Mouse (Mus musculus): ENCODE measurements around the gene Il17f. TPM values are rescaled to one million over a fixed set of nuclear protein-coding genes. Genes with fewer than 3 reads are reported as not detected.
"Not testable (repeated sequence)": the region's sequence is repeated elsewhere in the genome, so short reads cannot be mapped to it uniquely, and the experiment has no call there.

Il17f gene
- polyA plus RNA-seq (2014; fragmentation: Nextera tagmentation; extraction: Ambion mirVana) = not detected in 2 replicates

GRCm38 (mm10) chr1:20790517-20790916, at the start of gene Il17f:
TSS of gene Il17f (minus strand) at chr1:20790617.
- H3K4me2 ChIP-seq; H3K27ac ChIP-seq (ENCODE audit: low read depth); H3K9ac ChIP-seq; H3K36me3 ChIP-seq (ENCODE audit: insufficient read depth); H3K9me3 ChIP-seq (ENCODE audit: low read depth, low read length); H3K4me1 ChIP-seq (ENCODE audit: insufficient read depth); H3K27me3 ChIP-seq (ENCODE audit: insufficient read depth, low read length); DNase-seq; ATAC-seq (ENCODE audit: insufficient read depth); H3K4me3 ChIP-seq (ENCODE audit: low read depth, low read length): not testable (repeated sequence)
- WGBS = 77% methylated on average over 1 of the region's 1 CpGs

DNA sequence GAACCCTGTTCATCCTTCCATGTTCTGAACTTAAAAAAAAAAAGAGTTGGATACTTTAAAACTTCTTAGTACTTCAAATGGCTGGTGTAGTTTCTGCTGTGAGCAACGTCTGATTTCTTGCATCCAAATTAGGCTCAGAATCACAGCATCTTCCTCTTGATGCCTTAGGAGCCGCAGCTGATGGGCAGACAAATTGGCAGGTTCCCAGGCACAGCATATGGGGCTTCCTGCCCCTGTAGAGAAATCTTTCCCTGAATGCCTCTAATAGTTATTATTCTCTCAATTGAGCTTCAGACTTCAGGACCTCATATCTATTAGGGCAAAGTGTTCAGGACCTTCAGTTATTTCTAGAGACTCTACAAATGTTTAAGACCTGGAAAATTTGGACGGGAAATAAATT, 49.5 kb upstream of the Il17f start:
- Histone ChIP-seq H3K9me3 (ENCODE audit: low read depth, low read length) (no peaks in the 10 kb centered on the region), H3K36me3 (ENCODE audit: insufficient read depth) (no peaks in the 10 kb centered on the region), H3K27me3 (ENCODE audit: insufficient read depth, low read length) (no peaks in the 10 kb centered on the region), H3K9ac (no peak overlapping the region), H3K4me2 (no peak overlapping the region), H3K4me3 (ENCODE audit: low read depth, low read length) (no peak overlapping the region), H3K27ac (ENCODE audit: low read depth) (no peak overlapping the region), H3K4me1 (ENCODE audit: insufficient read depth) (no peaks in the 10 kb centered on the region)
- no peak for ATAC-seq (ENCODE audit: insufficient read depth)
- DNase-seq = no peak
- no peak for TF ChIP-seq CTCF (IDR thresholded peaks at IDR 0.05; ENCODE audit: low read depth)
- WGBS = 68% methylated on average over 3 of the region's 3 CpGs

DNA sequence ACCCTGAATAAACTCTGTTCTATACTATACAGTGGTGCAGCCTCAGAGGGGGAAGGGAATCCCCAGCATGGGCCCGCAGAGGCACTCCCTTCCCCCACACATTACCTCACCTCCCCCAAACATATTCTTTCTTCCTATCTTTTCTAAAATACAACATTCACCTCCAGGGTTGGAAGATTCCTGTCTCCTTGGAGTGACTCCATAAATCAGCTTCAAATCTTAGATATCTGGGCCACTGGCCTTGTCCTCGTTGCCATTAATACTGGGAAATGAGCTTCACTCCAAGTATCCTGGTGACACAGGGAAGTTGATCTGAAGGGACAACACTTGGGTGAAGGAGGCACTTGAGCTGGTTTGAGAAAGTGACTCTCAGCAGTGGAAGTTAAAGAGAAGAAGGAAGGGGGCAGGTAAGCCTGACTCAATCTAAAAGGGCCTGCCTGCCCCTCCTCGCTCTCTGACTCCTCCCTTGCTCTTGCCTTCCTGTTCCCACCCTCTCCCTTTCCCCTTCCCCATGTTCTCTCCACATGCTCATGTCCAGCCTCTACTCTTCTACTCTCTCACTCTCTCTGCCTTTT, 46.2 kb upstream of the Il17f start:
- H3K9me3 ChIP-seq (ENCODE audit: low read depth, low read length) = no peaks in the 10 kb centered on the region
- H3K9ac ChIP-seq = no peak overlapping the region
- no peak for TF ChIP-seq CTCF (IDR thresholded peaks at IDR 0.05; ENCODE audit: low read depth)
- H3K4me3 ChIP-seq (ENCODE audit: low read depth, low read length) = no peak overlapping the region
- no peaks in the 10 kb centered on the region for H3K36me3 ChIP-seq (ENCODE audit: insufficient read depth)
- no peak overlapping the region for H3K4me2 ChIP-seq
- H3K4me1 ChIP-seq (ENCODE audit: insufficient read depth) = no peaks in the 10 kb centered on the region
- whole genome bisulfite sequencing = 65% methylated on average over 3 of the region's 3 CpGs
- no peak overlapping the region for H3K27ac ChIP-seq (ENCODE audit: low read depth)
- H3K27me3 ChIP-seq (ENCODE audit: insufficient read depth, low read length) = no peaks in the 10 kb centered on the region
- no peak for DNase-seq
- 0 out of 2 replicates have a peak, but pooled peaks have one; percentile 35 for ATAC-seq (ENCODE audit: insufficient read depth)

GRCm38 (mm10) chr1:20833141-20833511, 42.7 kb upstream of the Il17f start:
- Histone ChIP-seq H3K27ac (ENCODE audit: low read depth) (no peak overlapping the region), H3K4me2 (no peak overlapping the region), H3K4me3 (ENCODE audit: low read depth, low read length) (no peak overlapping the region), H3K36me3 (ENCODE audit: insufficient read depth) (no peaks in the 10 kb centered on the region), H3K27me3 (ENCODE audit: insufficient read depth, low read length) (no peaks in the 10 kb centered on the region), H3K9me3 (ENCODE audit: low read depth, low read length) (no peaks in the 10 kb centered on the region), H3K4me1 (ENCODE audit: insufficient read depth) (no peaks in the 10 kb centered on the region), H3K9ac (no peak overlapping the region)
- no peak for TF ChIP-seq CTCF (IDR thresholded peaks at IDR 0.05; ENCODE audit: low read depth)
- 60% methylated on average over 4 of the region's 4 CpGs for WGBS
- ATAC-seq (ENCODE audit: insufficient read depth) (no peak), DNase-seq (no peak)

DNA sequence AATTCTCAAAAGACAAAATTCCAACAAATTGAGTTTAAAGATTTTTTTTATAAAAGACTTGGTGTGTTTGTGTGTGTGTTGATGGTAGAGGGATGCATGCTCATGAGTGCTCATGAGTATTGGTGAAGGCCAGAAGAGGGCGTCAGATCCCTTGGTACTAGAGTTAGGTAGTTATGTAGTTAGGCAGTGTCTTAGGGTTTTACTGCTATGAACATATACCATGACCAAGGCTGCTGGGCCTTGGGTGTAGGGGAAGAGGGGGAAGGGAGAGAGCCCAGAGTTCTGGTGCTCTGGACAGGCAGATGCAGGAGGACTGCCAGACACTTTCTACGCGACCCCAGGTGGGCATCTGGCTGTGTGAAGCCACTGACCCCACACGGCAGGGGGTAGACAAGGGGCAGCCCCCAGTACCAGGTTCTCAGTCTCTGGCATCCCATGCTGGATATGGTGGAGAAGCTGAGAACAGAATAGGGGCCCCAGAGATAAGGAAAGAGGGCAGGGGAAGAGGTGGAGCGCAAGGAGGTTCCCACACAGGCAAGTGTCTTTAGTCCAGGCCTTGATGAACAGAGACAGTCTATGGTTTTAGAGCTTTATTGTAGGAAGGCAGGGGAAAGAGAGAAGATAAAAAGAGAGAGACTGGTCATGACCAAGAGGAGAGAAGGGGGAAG, 42.2 kb upstream of the Il17f start:
- Histone ChIP-seq H3K27ac (ENCODE audit: low read depth) (no peak overlapping the region), H3K27me3 (ENCODE audit: insufficient read depth, low read length) (no peaks in the 10 kb centered on the region), H3K4me1 (ENCODE audit: insufficient read depth) (no peaks in the 10 kb centered on the region), H3K4me2 (no peak overlapping the region), H3K9ac (no peak overlapping the region), H3K4me3 (ENCODE audit: low read depth, low read length) (no peak overlapping the region), H3K36me3 (ENCODE audit: insufficient read depth) (no peaks in the 10 kb centered on the region), H3K9me3 (ENCODE audit: low read depth, low read length) (no peaks in the 10 kb centered on the region)
- DNase-seq (no peak), ATAC-seq (ENCODE audit: insufficient read depth) (no peak)
- no peak for TF ChIP-seq CTCF (IDR thresholded peaks at IDR 0.05; ENCODE audit: low read depth)
- WGBS = 74% methylated on average over 5 of the region's 5 CpGs

DNA sequence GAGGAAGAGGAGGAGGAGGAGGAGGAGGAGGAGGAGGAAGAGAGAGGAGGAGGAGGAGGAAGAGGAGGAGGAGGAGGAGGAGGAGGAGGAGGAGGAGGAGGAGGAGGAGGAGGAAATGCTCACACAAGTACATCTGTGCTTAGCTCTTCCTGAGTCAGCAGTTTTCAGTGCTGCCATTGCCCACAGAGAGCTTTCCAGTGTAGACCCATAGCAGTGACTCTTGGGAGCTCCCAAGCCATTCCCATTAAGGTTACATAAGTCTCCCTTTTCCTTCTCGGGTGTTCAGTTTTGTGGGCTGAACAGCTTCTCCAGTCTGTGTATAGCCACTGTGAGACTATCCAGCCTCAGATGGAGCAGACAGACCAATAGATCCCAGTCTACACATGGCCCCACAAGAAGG, 40.1 kb upstream of the Il17f start:
- no peaks in the 10 kb centered on the region for H3K4me1 ChIP-seq (ENCODE audit: insufficient read depth)
- H3K9me3 ChIP-seq (ENCODE audit: low read depth, low read length) = no peaks in the 10 kb centered on the region
- DNase-seq (no peak), ATAC-seq (ENCODE audit: insufficient read depth) (no peak)
- H3K9ac ChIP-seq = no peak overlapping the region
- 87% methylated on average over 1 of the region's 1 CpGs for WGBS
- H3K36me3 ChIP-seq (ENCODE audit: insufficient read depth) = no peaks in the 10 kb centered on the region
- H3K27ac ChIP-seq (ENCODE audit: low read depth) = no peak overlapping the region
- TF ChIP-seq CTCF (IDR thresholded peaks at IDR 0.05; ENCODE audit: low read depth) = no peak
- H3K4me2 ChIP-seq = no peak overlapping the region
- no peak overlapping the region for H3K4me3 ChIP-seq (ENCODE audit: low read depth, low read length)
- no peaks in the 10 kb centered on the region for H3K27me3 ChIP-seq (ENCODE audit: insufficient read depth, low read length)

DNA sequence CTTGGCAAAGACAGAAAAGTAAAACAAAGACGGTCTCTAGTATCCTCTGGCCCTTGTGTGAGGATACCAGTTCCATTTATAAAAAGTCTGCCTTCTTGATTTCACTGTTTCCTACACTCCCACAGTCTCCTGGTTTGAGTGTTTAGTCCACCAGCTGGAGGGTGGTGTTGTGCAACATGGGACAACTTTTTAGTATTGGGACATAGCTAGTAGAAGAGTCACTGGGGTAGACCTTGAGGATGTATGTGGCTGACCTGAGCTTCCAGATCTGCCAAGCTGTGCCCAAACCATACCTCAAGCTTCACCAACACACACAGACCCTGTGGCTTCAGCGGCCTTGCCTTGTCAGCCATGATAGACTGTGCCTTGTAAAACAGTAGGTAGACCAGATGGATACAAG, 37.6 kb upstream of the Il17f start:
- 77% methylated on average over 2 of the region's 2 CpGs for WGBS
- Histone ChIP-seq H3K27ac (ENCODE audit: low read depth) (no peak overlapping the region), H3K4me2 (no peak overlapping the region), H3K9me3 (ENCODE audit: low read depth, low read length) (no peaks in the 10 kb centered on the region), H3K36me3 (ENCODE audit: insufficient read depth) (no peaks in the 10 kb centered on the region), H3K27me3 (ENCODE audit: insufficient read depth, low read length) (no peaks in the 10 kb centered on the region), H3K9ac (no peak overlapping the region), H3K4me3 (ENCODE audit: low read depth, low read length) (no peak overlapping the region), H3K4me1 (ENCODE audit: insufficient read depth) (no peaks in the 10 kb centered on the region)
- ATAC-seq (ENCODE audit: insufficient read depth) = no peak
- no peak for TF ChIP-seq CTCF (IDR thresholded peaks at IDR 0.05; ENCODE audit: low read depth)
- no peak for DNase-seq

Data from lung, embryonic 14.5 days (tissue).